8 mouse cellular contexts compared by ENCODE assay signal in genomic region chr4:107380871-107381270, GRCm38 (mm10).
"Had no signal": no experiment of that assay in that cellular context is flagged by ENCODE, and none has a peak within 500 bp of the region (broad histone marks: within the 10 kb centered on the region; RNA-seq: fewer than 3 reads in every experiment).

No protein-coding gene starts in this region.

- H3K27ac ChIP-seq: limb, embryonic 13.5 days; liver, embryonic 14.5 days; midbrain, embryonic 12.5 days; neural tube, embryonic 13.5 days had no signal

- H3K27me3 ChIP-seq: limb, embryonic 13.5 days; midbrain, embryonic 12.5 days; neural tube, embryonic 13.5 days had no signal

- DNase-seq: left cerebral cortex, postnatal 4 days; lung, adult 18-20 months; right cerebral cortex, postnatal 14 days; thymus, postnatal 4 days had no signal

- H3K4me1 ChIP-seq: limb, embryonic 13.5 days; midbrain, embryonic 12.5 days; neural tube, embryonic 13.5 days had no signal

- H3K4me3 ChIP-seq: limb, embryonic 13.5 days; midbrain, embryonic 12.5 days; neural tube, embryonic 13.5 days had no signal
